Mouse (Mus musculus): ENCODE results near the gene Mocs3. TPM values are rescaled to one million over a fixed set of nuclear protein-coding genes. Genes with fewer than 3 reads are reported as not detected.

Gene Mocs3
- polyA plus RNA-seq (2014; fragmentation: Nextera tagmentation; extraction: Ambion mirVana) = 9.1 and 9.7 TPM in 2 replicates

- WGBS = 0% methylated on average over 73 of the region's 73 CpGs
- Histone ChIP-seq H3K27me3 (replicated peaks; ENCODE audit: control insufficient read depth, insufficient read depth, low read length) (no peaks in the 10 kb centered on the region), H3K36me3 (ENCODE audit: control insufficient read depth, insufficient read depth, low read length) (peaks cover 40% of the 10 kb centered on the region), H3K27ac (ENCODE audit: low read depth, low read length) (peak within 1 kb of the TSS; percentile 91), H3K4me2 (ENCODE audit: low read length) (peak within 1 kb of the TSS; percentile 98), H3K4me3 (ENCODE audit: low read depth, low read length) (peak within 1 kb of the TSS; percentile 99), H3K9ac (ENCODE audit: low read length) (peak within 1 kb of the TSS; percentile 91), H3K4me1 (ENCODE audit: control insufficient read depth, insufficient read depth, low read length) (peaks cover 17% of the 10 kb centered on the region), H3K9me3 (replicated peaks; ENCODE audit: control insufficient read depth, low read length) (no peaks in the 10 kb centered on the region)
- DNase-seq (ENCODE audit: low spot score) (peak; percentile 93), ATAC-seq (peak; percentile 91)
Measured at GRCm38 (mm10) chr2:168230026-168230728, at the start of gene Mocs3, which contains the start of the genes Gm20716 and Dpm1. Gene Mocs3 (plus strand): TSS chr2:168230622. Gene Gm20716 (minus strand): TSS chr2:168230364. Gene Dpm1 (minus strand): TSS chr2:168230591.

- Histone ChIP-seq H3K27me3 (replicated peaks; ENCODE audit: control insufficient read depth, insufficient read depth, low read length) (no peaks in the 10 kb centered on the region), H3K4me2 (ENCODE audit: low read length) (no peak overlapping the region), H3K9me3 (replicated peaks; ENCODE audit: control insufficient read depth, low read length) (no peaks in the 10 kb centered on the region), H3K4me1 (ENCODE audit: control insufficient read depth, insufficient read depth, low read length) (peaks cover 11% of the 10 kb centered on the region), H3K4me3 (ENCODE audit: low read depth, low read length) (no peak overlapping the region), H3K9ac (ENCODE audit: low read length) (no peak overlapping the region), H3K36me3 (ENCODE audit: control insufficient read depth, insufficient read depth, low read length) (peaks cover 17% of the 10 kb centered on the region), H3K27ac (ENCODE audit: low read depth, low read length) (no peak overlapping the region)
- ATAC-seq (no peak), DNase-seq (ENCODE audit: low spot score) (no peak)
- 94% methylated on average over 2 of the region's 2 CpGs for WGBS
Measured at GRCm38 (mm10) chr2:168191856-168192255, 38.6 kb upstream of the Mocs3 start.

GRCm38 (mm10) chr2:168193685-168194084 is 36.7 kb upstream of the Mocs3 start:
- 75% methylated on average over 2 of the region's 2 CpGs for WGBS
- Histone ChIP-seq H3K9ac (ENCODE audit: low read length) (no peak overlapping the region), H3K27ac (ENCODE audit: low read depth, low read length) (no peak overlapping the region), H3K4me2 (ENCODE audit: low read length) (no peak overlapping the region), H3K27me3 (replicated peaks; ENCODE audit: control insufficient read depth, insufficient read depth, low read length) (no peaks in the 10 kb centered on the region), H3K4me3 (ENCODE audit: low read depth, low read length) (no peak overlapping the region), H3K36me3 (ENCODE audit: control insufficient read depth, insufficient read depth, low read length) (peaks cover 14% of the 10 kb centered on the region; the same call in 1 of the 2 replicates), H3K4me1 (ENCODE audit: control insufficient read depth, insufficient read depth, low read length) (peaks cover 20% of the 10 kb centered on the region), H3K9me3 (replicated peaks; ENCODE audit: control insufficient read depth, low read length) (no peaks in the 10 kb centered on the region)
- ATAC-seq = no peak
- DNase-seq (ENCODE audit: low spot score) = no peak

- ATAC-seq = no peak
- no peak overlapping the region for H3K4me2 ChIP-seq (ENCODE audit: low read length)
- H3K36me3 ChIP-seq (ENCODE audit: control insufficient read depth, insufficient read depth, low read length) = peaks cover 16% of the 10 kb centered on the region; the same call in 1 of the 2 replicates
- DNase-seq (ENCODE audit: low spot score) = no peak
- no peak overlapping the region for H3K27ac ChIP-seq (ENCODE audit: low read depth, low read length)
- H3K4me1 ChIP-seq (ENCODE audit: control insufficient read depth, insufficient read depth, low read length) = peaks cover 35% of the 10 kb centered on the region
- 55% methylated on average over 2 of the region's 2 CpGs for WGBS
- no peak overlapping the region for H3K9ac ChIP-seq (ENCODE audit: low read length)
- no peaks in the 10 kb centered on the region for H3K27me3 ChIP-seq (replicated peaks; ENCODE audit: control insufficient read depth, insufficient read depth, low read length)
- H3K4me3 ChIP-seq (ENCODE audit: low read depth, low read length) = no peak overlapping the region
- no peaks in the 10 kb centered on the region for H3K9me3 ChIP-seq (replicated peaks; ENCODE audit: control insufficient read depth, low read length)
Measured at GRCm38 (mm10) chr2:168195721-168196120, 34.7 kb upstream of the Mocs3 start.

- peak; percentile 54 for DNase-seq (ENCODE audit: low spot score)
Measured at GRCm38 (mm10) chr2:168198421-168198820, 32.0 kb upstream of the Mocs3 start.

GRCm38 (mm10) chr2:168199476-168199875 is 30.9 kb upstream of the Mocs3 start:
- no peaks in the 10 kb centered on the region for H3K9me3 ChIP-seq (replicated peaks; ENCODE audit: control insufficient read depth, low read length)
- H3K9ac ChIP-seq (ENCODE audit: low read length) = no peak overlapping the region
- H3K36me3 ChIP-seq (ENCODE audit: control insufficient read depth, insufficient read depth, low read length) = peaks cover 29% of the 10 kb centered on the region
- no peak overlapping the region for H3K4me3 ChIP-seq (ENCODE audit: low read depth, low read length)
- H3K27ac ChIP-seq (ENCODE audit: low read depth, low read length) = no peak overlapping the region
- no peak overlapping the region; the same call in 1 of the 2 replicates for H3K4me2 ChIP-seq (ENCODE audit: low read length)
- no peak for DNase-seq (ENCODE audit: low spot score)
- peaks cover 43% of the 10 kb centered on the region for H3K4me1 ChIP-seq (ENCODE audit: control insufficient read depth, insufficient read depth, low read length)
- H3K27me3 ChIP-seq (replicated peaks; ENCODE audit: control insufficient read depth, insufficient read depth, low read length) = no peaks in the 10 kb centered on the region
- WGBS = 87% methylated on average over 4 of the region's 4 CpGs
- no peak for ATAC-seq

More at GRCm38 (mm10) chr2:168198421-168198820, 32.0 kb upstream of the Mocs3 start:
- Histone ChIP-seq H3K9me3 (replicated peaks; ENCODE audit: control insufficient read depth, low read length) (no peaks in the 10 kb centered on the region), H3K4me2 (ENCODE audit: low read length) (no peak overlapping the region), H3K4me3 (ENCODE audit: low read depth, low read length) (no peak overlapping the region), H3K27ac (ENCODE audit: low read depth, low read length) (no peak overlapping the region), H3K9ac (ENCODE audit: low read length) (no peak overlapping the region), H3K36me3 (ENCODE audit: control insufficient read depth, insufficient read depth, low read length) (peaks cover 20% of the 10 kb centered on the region), H3K27me3 (replicated peaks; ENCODE audit: control insufficient read depth, insufficient read depth, low read length) (no peaks in the 10 kb centered on the region), H3K4me1 (ENCODE audit: control insufficient read depth, insufficient read depth, low read length) (peaks cover 37% of the 10 kb centered on the region)
- ATAC-seq = 0 out of 2 replicates have a peak, but pooled peaks have one; percentile 55
- WGBS = 81% methylated on average over 1 of the region's 1 CpGs

GRCm38 (mm10) chr2:168200014-168200691 is 30.3 kb upstream of the Mocs3 start:
- WGBS = 88% methylated on average over 5 of the region's 5 CpGs
- no peaks in the 10 kb centered on the region for H3K9me3 ChIP-seq (replicated peaks; ENCODE audit: control insufficient read depth, low read length)
- no peak overlapping the region for H3K4me3 ChIP-seq (ENCODE audit: low read depth, low read length)
- H3K4me1 ChIP-seq (ENCODE audit: control insufficient read depth, insufficient read depth, low read length) = peaks cover 48% of the 10 kb centered on the region
- no peak for DNase-seq (ENCODE audit: low spot score)
- H3K27ac ChIP-seq (ENCODE audit: low read depth, low read length) = no peak overlapping the region
- no peak for ATAC-seq
- no peaks in the 10 kb centered on the region for H3K27me3 ChIP-seq (replicated peaks; ENCODE audit: control insufficient read depth, insufficient read depth, low read length)
- no peak overlapping the region for H3K9ac ChIP-seq (ENCODE audit: low read length)
- peaks cover 34% of the 10 kb centered on the region for H3K36me3 ChIP-seq (ENCODE audit: control insufficient read depth, insufficient read depth, low read length)
- H3K4me2 ChIP-seq (ENCODE audit: low read length) = no peak overlapping the region

GRCm38 (mm10) chr2:168204476-168204999 is 25.9 kb upstream of the Mocs3 start:
- Histone ChIP-seq H3K4me2 (ENCODE audit: low read length) (peak overlapping the region; percentile 86), H3K9ac (ENCODE audit: low read length) (no peak overlapping the region; the same call in 1 of the 2 replicates), H3K4me1 (ENCODE audit: control insufficient read depth, insufficient read depth, low read length) (peaks cover 22% of the 10 kb centered on the region), H3K36me3 (ENCODE audit: control insufficient read depth, insufficient read depth, low read length) (peaks cover 29% of the 10 kb centered on the region), H3K4me3 (ENCODE audit: low read depth, low read length) (peak overlapping the region; percentile 99), H3K27ac (ENCODE audit: low read depth, low read length) (no peak overlapping the region), H3K9me3 (replicated peaks; ENCODE audit: control insufficient read depth, low read length) (no peaks in the 10 kb centered on the region), H3K27me3 (replicated peaks; ENCODE audit: control insufficient read depth, insufficient read depth, low read length) (no peaks in the 10 kb centered on the region)
- WGBS = 88% methylated on average over 8 of the region's 8 CpGs
- ATAC-seq = no peak
- DNase-seq (ENCODE audit: low spot score) = no peak
